In the genomic region with DNA sequence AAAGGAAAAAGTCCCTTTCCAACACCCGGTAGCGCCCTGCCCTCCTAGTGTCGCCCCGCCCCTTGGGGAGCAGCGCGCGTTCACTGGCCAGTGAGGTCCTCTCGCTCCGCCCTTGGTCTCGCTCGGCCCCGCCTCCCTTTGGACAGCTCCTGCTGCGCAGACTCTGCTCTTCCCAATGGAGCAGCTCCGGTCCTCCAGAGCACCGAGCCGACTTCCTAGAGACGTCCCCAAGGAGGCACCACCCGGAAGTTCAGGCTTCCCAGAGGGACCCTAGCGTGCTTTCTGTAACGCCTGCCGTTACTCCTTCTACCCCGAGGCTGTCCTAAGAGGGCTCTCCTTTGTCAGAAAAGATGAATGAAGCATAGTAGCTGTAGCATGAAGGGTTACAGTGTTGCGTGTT, we compare ENCODE assay signal across 8 mouse cellular contexts. TPM values are rescaled to one million over a fixed set of nuclear protein-coding genes. Genes with fewer than 3 reads are reported as not detected.
DNase-seq lines count a peak whose midpoint lies in the region; ATAC-seq and TF ChIP-seq lines count a peak whose summit lies in the region.

A gene (plus strand): TSS at position 261 of the 400 bp plus-strand sequence.

- TF ChIP-seq POLR2A in cortical plate, adult 2 months (IDR thresholded peaks at IDR 0.05; ENCODE audit: extremely low read depth, insufficient read depth, low read length) = peak; percentile 86

- peak; percentile 95 for DNase-seq in gastrocnemius, postnatal 10 days
- DNase-seq in induced T-regulatory cell, adult 2 months (ENCODE audit: low read depth) = peak; percentile 88
- DNase-seq in left cerebral cortex, adult 9 months (ENCODE audit: low spot score in 2 of 2) = peak; percentile 89 to 96
- DNase-seq in right cerebral cortex, postnatal 14 days = peak; percentile 92
- DNase-seq in urinary bladder, postnatal 36 days (ENCODE audit: low spot score in 2 of 2) = peak; percentile 95 to 97

- no peak within 1 kb of the TSS for H3K27ac ChIP-seq in cortical plate, adult 2 months (ENCODE audit: insufficient read depth, low read length)

- ATAC-seq in activated CD4-positive, CD25-positive, alpha-beta regulatory T cell, adult 4 months = peak; percentile 87
- ATAC-seq in megakaryocyte progenitor cell, adult 5-6 weeks (replicated peaks; ENCODE audit: poor library complexity) = peak; percentile 99

- peaks cover 7% of the 10 kb centered on the region; the same call in 1 of the 2 replicates for H3K4me1 ChIP-seq in cortical plate, adult 2 months (ENCODE audit: control insufficient read depth, insufficient read depth, low read length)

- TF ChIP-seq CTCF in cortical plate, adult 2 months (IDR thresholded peaks at IDR 0.05; ENCODE audit: extremely low read depth, insufficient read depth, low read length) = no peak

- peak within 1 kb of the TSS; percentile 92 for H3K4me3 ChIP-seq in cortical plate, adult 2 months (ENCODE audit: insufficient read depth, low read length)

RNA-seq across cellular contexts. Expression of the gene that starts here (rescaled TPM):
- 100 to 1,000 TPM; 446 to 499 TPM for polyA plus RNA-seq in activated CD4-positive, CD25-positive, alpha-beta regulatory T cell, adult 4 months (2017; shearing (Covaris generic))
- 416 and 433 TPM in 2 replicates for polyA plus RNA-seq in cortical plate, adult 2 months (2012; rRNA removed)
- 100 to 1,000 TPM; 151 to 154 TPM for total RNA-seq in gastrocnemius, postnatal 10 days (2021)
- total RNA-seq in megakaryocyte progenitor cell, adult 5-6 weeks (2015) = 227 and 237 TPM in 2 replicates
- 110 and 121 TPM in 2 replicates for total RNA-seq in megakaryocyte progenitor cell, adult 5-6 weeks (2017)
